Comparison of ENCODE assay signal across 12 mouse cellular contexts in genomic region chr6:136979274-136980082, GRCm38 (mm10). TPM values are rescaled to one million over a fixed set of nuclear protein-coding genes. Genes with fewer than 3 reads are reported as not detected.
A peak's percentile ranks its signal among the peaks of the same experiment; 100 is the strongest.
DNase-seq lines count a peak whose midpoint lies in the region; ATAC-seq and TF ChIP-seq lines count a peak whose summit lies in the region.
"Had no signal": no experiment of that assay in that cellular context is flagged by ENCODE, and none has a peak within 500 bp of the region (broad histone marks: within the 10 kb centered on the region; RNA-seq: fewer than 3 reads in every experiment).

No protein-coding gene starts in this region.

- intact Hi-C loops in heart, postnatal 25 days (cut with DNase I): loop anchor here (5.0 kb wide), 2 partner anchors 117 to 357 kb away; no protein-coding TSS in a partner anchor

- H3K36me3 ChIP-seq in heart, embryonic 13.5 days: no peaks in the 10 kb centered on the region
- no peaks in the 10 kb centered on the region for H3K36me3 ChIP-seq in small intestine, adult 2 months (ENCODE audit: control insufficient read depth, insufficient read depth, low read length)

- no peaks in the 10 kb centered on the region for H3K9me3 ChIP-seq in heart, embryonic 13.5 days

- WGBS in heart, embryonic 13.5 days: 63% methylated on average over 23 of the region's 23 CpGs
- 79% methylated on average over 23 of the region's 23 CpGs for WGBS in small intestine, adult 2 months

- TF ChIP-seq POLR2A in small intestine, adult 2 months (IDR thresholded peaks at IDR 0.05; ENCODE audit: low read depth, low read length): no peak

- H3K27ac ChIP-seq in heart, embryonic 13.5 days (replicated peaks): peak overlapping the region; percentile 65
- no peak overlapping the region for H3K27ac ChIP-seq in small intestine, adult 2 months (ENCODE audit: insufficient read depth, low read depth, low read length)

- H3K9ac ChIP-seq in heart, embryonic 13.5 days: no peak overlapping the region

- ATAC-seq in heart, embryonic 13.5 days (ENCODE audit: extremely low read depth, insufficient number of reproducible peaks, low FRiP score, low TSS enrichment): no peak

- no peaks in the 10 kb centered on the region for H3K27me3 ChIP-seq in heart, embryonic 13.5 days (replicated peaks)
- H3K27me3 ChIP-seq in small intestine, adult 2 months (ENCODE audit: control insufficient read depth, insufficient read depth, low read length): no peaks in the 10 kb centered on the region

- peaks cover 9% of the 10 kb centered on the region for H3K4me1 ChIP-seq in heart, embryonic 13.5 days
- H3K4me1 ChIP-seq in small intestine, adult 2 months (ENCODE audit: control insufficient read depth, insufficient read depth, insufficient read length, low read length): peaks cover 3% of the 10 kb centered on the region; the same call in 1 of the 2 replicates

- no peak overlapping the region for H3K4me3 ChIP-seq in heart, embryonic 13.5 days
- H3K4me3 ChIP-seq in small intestine, adult 2 months (ENCODE audit: low read depth, low read length): 0 out of 2 replicates have a peak overlapping the region, but pooled peaks have one; percentile 1
- H3K4me3 ChIP-seq: erythroblast, embryonic 14.5 days had no signal

- DNase-seq in heart, postnatal 25 days (ENCODE audit: low spot score): no peak
- DNase-seq in T-cell, adult 2 months (ENCODE audit: low spot score): peak; percentile 35
- peak; percentile 32 for DNase-seq in liver
- no peak for DNase-seq in right cerebral cortex, adult 2 months (ENCODE audit: low spot score in 2 of 2)
- no peak for DNase-seq in left cerebral cortex, adult 11 months (ENCODE audit: low spot score)
- DNase-seq in kidney, postnatal 36 days: no peak

- no peak overlapping the region for H3K4me2 ChIP-seq in heart, embryonic 13.5 days

- TF ChIP-seq CTCF in small intestine, adult 2 months (IDR thresholded peaks at IDR 0.05; ENCODE audit: extremely low read depth, insufficient read length, insufficient replicate concordance, low read depth, low read length): no peak

RNA-seq across cellular contexts. Expression of gene Arhgdib, which starts 37.8 kb away (rescaled TPM):
- 85.1 and 86.5 TPM in 2 replicates for polyA plus RNA-seq in heart, embryonic 13.5 days (2015; fragmentation: Nextera tagmentation; extraction: Ambion mirVana)
- total RNA-seq in heart, postnatal 25 days (2021): 10 to 100 TPM; 26.5 to 27.8 TPM
- polyA plus RNA-seq in small intestine, adult 2 months (2012; rRNA removed): 11.2 and 22.6 TPM in 2 replicates

RNA-seq across cellular contexts. Expression of gene Pde6h, which starts 55.8 kb away (rescaled TPM):
- polyA plus RNA-seq in heart, embryonic 13.5 days (2015; fragmentation: Nextera tagmentation; extraction: Ambion mirVana): 0.36 TPM in 1 of 2 replicates, not detected in the other
- total RNA-seq in heart, postnatal 25 days (2021): not detected
- polyA plus RNA-seq in small intestine, adult 2 months (2012; rRNA removed): 0.04 TPM in 1 of 2 replicates, not detected in the other
- polyA plus RNA-seq: erythroblast, embryonic 14.5 days; heart, embryonic 14.5 days; neural tube, embryonic 14.5 days had no signal

RNA-seq across cellular contexts. Expression of gene Erp27, which starts 57.5 kb away (rescaled TPM):
- 0.80 and 0.96 TPM in 2 replicates for polyA plus RNA-seq in heart, embryonic 13.5 days (2015; fragmentation: Nextera tagmentation; extraction: Ambion mirVana)
- total RNA-seq in heart, postnatal 25 days (2021): not detected
- 0.28 and 23.3 TPM in 2 replicates for polyA plus RNA-seq in small intestine, adult 2 months (2012; rRNA removed)
- total RNA-seq: left cerebral cortex, adult 8-10 months had no signal
- polyA plus RNA-seq: erythroblast, embryonic 14.5 days; neural tube, embryonic 14.5 days had no signal

Comparison
In these comparisons a context has a peak if more than half of its experiments do, and no peak if none do; other contexts are left out.
1. DNase-seq: peak in T-cell, adult 2 months (single experiment) and liver (single experiment); none in heart, postnatal 25 days (single experiment), right cerebral cortex, adult 2 months (0 of 2), left cerebral cortex, adult 11 months (single experiment) and kidney, postnatal 36 days (0 of 2).